Mouse (Mus musculus) T-helper 1 cell (primary cell): ENCODE measurements around the gene Larp1b.
"Not testable (repeated sequence)": the region's sequence is repeated elsewhere in the genome, so short reads cannot be mapped to it uniquely, and the experiment has no call there.

Experiments
- in situ Hi-C: fragments of 300-600 bp; cut with MboI, MseI; formaldehyde crosslinking; loops from one replicate; pipeline ENCODE4 v1.15.1; 2025; ENCODE audit warnings: high pct_unique_total_duplicates

The Larp1b gene

DNA sequence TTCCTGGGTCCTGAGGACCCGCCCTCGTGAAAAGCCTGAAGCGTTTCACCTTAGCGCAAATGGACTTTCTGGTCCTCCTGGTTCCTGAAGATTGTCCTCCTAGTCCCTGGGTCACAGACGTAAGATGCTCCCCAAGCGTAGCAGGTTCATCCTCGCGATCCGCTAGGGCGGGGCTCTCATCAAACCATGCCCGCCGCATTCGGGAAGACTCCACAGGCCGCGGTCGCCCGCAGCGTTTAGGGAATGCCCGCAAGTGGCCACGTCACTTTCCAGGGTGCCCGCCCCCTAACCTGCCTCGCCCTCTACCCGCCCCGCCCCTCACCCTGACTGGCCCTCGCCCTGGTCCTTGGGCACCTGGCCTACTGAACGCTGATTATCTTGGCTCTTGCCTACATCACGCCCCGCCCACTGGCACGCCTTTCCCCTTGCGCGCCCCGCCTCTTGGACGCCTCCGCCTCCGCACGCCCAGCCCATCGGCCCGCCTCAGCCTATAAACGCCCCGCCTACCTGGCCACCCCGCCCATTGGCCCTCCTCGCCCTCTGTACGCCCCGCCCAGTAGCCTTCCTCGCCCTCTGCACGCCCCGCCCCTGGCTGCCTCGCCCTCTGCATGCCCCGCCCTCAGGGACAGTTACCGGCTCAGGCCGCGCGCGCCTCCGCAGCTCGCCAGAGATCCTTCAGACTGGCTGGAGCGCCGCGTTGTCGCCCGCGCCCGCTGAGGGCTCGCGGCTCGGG is at the start of gene Larp1b:
Gene Larp1b, plus strand, starts transcription at position 659 of the 733 bp plus-strand sequence.
- in situ Hi-C loops = no loop called here

DNA sequence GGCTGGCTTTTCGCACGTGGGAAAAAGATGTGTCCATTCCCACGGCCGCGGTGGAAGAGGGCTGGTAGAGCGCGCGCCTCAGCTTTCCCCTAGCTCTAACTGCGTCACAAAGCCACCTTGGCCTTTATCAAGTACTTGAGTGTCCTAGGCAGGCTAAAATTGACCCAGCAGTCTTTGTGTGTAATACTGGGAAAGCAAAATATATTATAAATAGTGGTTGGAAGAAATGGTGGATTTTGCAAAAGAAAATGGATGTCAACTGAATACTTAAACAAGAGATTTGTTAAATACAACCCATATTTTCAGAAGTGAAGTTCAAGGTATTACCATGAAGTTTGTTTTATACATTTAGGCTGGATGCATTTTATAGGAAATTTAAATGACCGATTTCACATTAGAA is 47.2 kb upstream of the Larp1b start, which contains the start of gene 1700034I23Rik:
Gene 1700034I23Rik, minus strand, starts transcription at position 101 of the 400 bp plus-strand sequence.
- in situ Hi-C loops = not testable (repeated sequence)

DNA sequence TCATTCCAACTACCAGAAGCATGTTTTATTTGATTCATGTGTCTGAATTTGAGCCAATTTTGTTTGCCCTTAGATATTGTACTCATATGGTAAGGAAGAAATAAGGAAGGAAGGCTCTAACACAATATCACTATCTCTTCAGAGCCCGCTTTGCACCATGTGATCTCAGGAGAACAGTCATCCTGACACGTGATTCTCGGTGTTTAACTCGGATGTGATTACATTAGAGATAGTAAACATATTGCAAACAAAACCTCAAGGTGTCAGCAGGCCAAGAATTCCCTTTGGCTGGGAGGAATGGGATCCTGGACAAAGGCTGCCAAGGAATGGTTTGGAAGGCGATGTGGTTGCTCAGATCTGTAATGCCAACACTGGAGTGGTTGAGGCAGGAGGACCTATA is 11.4 kb upstream of the Larp1b start:
- in situ Hi-C loops = no loop called here

DNA sequence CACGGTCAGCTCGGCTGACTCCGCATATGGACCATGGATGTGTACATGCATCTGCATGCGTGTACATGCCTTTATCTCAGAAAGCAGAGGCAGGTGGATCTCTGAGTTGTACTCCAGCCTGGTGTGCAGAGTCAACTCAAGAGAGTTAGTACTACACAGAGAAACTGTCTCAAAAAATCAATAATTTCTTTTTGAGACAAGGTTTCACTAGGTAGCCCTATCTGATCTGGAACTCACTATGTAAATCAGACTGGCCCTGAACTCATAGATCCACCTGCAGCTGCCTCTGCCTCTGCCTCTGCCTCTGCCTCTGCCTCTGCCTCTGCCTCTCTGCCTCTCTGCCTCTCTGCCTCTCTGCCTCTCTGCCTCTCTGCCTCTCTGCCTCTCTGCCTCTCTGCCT is 11.0 kb upstream of the Larp1b start:
- in situ Hi-C loops = no loop called here

DNA sequence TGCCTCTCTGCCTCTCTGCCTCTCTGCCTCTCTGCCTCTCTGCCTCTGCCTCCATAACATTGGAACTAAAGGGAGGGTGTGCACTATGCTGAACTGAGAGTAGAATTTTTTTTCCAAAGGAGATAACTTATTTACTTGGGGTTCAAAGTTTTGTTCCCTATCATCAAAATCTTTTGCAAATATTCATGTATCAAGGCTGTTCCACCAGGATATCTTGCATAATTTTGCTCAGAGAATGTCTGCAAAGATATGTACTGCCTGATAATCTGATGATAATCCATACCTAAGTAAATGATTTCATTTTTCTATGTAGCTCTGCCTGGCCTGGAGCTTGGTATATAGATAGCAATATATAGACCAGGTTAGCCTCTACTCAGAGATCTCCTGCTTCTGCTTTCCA is 10.6 kb upstream of the Larp1b start:
- in situ Hi-C loops = no loop called here

- in situ Hi-C loops = no loop called here
These were observed 424 bp downstream of the Larp1b start for GRCm38 (mm10) chr3:40949903-40950600.

GRCm38 (mm10) chr3:40950601-40951201 is 1.1 kb downstream of the Larp1b start:
- in situ Hi-C loops = no loop called here

GRCm38 (mm10) chr3:40951365-40951764 is 1.7 kb downstream of the Larp1b start:
- in situ Hi-C loops = no loop called here

GRCm38 (mm10) chr3:40952606-40953005 is 3.0 kb downstream of the Larp1b start:
- in situ Hi-C loops = no loop called here

DNA sequence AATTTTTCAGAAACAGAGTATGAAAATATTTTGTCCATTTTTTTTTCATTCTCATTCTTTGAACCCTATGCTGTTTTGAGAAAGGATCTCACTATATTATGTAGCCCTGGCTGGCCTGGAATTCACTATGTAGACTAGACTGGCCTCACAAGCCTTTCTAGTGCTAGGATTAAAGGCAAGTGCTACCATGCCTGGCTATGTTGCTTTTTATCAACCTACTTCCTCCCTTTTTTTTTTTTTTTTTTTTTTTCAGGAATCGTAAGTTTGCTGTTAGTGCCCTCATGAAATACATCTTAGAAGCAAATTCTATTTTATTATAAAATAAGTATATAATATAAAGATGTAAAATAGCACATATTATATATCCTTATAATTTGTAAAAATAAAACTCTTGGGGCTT is 5.2 kb downstream of the Larp1b start:
- in situ Hi-C loops = no loop called here

DNA sequence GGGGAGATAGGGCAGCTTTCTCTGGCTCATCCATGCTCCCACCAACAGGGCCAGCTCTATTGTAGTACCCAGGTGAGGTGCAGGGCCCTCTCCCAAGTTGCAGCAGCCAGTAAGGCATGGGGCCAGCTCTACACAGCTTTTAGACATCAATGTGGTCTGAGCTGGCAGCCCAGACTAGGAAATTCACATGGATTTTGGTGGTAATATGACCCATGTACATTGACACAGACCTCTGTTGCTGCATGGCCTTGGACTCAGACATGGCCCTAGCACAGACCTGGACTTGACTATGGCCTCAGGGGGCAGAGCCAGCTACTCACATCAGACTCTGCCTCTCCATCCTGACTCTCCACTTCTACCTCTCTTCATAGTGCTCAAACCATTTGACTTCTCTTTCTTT is 9.2 kb downstream of the Larp1b start:
- in situ Hi-C loops = no loop called here

DNA sequence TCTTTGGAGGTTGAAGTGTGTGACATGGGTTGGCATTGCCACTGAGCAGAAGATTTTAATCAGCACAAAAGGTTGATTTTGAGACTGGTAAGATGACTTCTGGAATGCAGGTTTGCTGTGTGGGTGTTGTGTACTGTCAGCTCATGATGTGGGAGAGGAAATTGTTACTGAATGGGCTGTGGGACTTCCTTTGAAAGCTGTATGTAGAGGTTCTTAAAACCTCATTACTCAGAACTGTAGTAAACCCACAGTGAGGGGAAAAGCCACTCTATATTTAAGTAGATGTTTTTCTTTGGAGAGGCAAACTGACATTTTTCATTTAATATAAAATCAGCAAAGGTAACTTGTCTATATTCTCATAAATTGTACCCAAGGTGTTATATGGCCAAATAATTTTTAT is 31.1 kb downstream of the Larp1b start:
- in situ Hi-C loops = loop anchor here (10.0 kb wide), 1 partner anchor 1314 kb away; no protein-coding TSS in a partner anchor

DNA sequence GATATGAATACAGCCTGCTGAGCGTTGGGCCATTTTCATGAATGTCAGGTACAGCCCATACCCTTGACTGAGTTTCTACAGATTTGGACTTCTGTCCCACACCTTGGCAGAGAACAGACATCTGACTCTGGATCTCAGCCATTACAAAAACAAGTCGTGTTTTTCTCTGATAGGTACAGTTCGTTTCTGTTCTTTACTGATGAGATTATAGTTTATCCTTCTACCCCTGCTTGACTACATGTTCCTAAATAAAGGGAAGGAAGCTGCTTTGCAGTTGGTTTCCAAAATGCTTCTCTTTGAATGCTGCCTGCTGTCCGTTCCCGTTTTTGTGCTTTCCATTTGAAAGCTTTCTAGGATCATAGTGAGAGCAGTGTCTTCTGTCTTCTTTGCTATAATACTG is 37.9 kb downstream of the Larp1b start:
- in situ Hi-C loops = loop anchor here (10.0 kb wide), 1 partner anchor 1307 kb away; no protein-coding TSS in a partner anchor

- in situ Hi-C loops = loop anchor here (10.0 kb wide), 1 partner anchor 1306 kb away; no protein-coding TSS in a partner anchor
These were observed 39.1 kb downstream of the Larp1b start for GRCm38 (mm10) chr3:40988722-40989121.

DNA sequence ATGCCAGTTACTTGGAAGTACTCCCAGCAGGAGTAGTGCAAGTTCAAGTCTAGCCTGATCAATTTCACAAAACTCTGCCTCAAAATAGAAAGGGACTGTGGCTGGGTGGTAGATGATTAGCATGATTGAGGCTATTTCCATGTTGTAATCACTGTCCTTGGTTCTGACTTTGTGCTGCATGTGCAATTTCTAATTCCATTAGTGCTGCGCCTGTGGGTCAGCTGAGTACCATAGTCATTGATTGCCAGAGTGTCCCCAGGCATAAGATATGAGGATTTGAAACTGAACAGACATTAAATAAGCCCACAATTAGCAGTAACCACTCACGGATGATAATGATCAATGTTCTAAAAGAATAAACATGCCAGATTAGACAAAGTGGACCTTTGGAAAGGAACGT is 41.9 kb downstream of the Larp1b start:
- in situ Hi-C loops = no loop called here

- in situ Hi-C loops = no loop called here
These were observed 45.5 kb downstream of the Larp1b start for GRCm38 (mm10) chr3:40995161-40995560.

GRCm38 (mm10) chr3:41009315-41009714 is 59.7 kb downstream of the Larp1b start:
- in situ Hi-C loops = no loop called here

DNA sequence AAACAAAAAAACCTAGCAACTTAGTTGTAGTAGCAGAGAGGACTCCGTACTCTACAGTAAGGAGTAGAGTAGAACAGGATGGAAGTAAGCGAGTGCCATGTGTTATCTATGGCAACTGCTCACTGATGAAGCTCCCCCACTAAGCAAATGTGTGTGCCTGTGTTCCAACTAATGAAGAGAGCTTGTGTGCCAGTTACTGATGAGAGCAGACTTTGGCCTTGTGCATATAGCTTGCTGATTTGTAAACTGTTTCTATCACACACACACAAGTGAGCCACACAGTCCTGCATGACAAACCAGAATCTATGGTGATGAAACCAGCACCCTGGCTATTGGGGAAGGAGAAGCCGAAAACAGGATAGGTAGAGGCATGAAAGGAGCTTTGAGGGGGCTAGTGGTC is 60.4 kb downstream of the Larp1b start:
- in situ Hi-C loops = no loop called here

DNA sequence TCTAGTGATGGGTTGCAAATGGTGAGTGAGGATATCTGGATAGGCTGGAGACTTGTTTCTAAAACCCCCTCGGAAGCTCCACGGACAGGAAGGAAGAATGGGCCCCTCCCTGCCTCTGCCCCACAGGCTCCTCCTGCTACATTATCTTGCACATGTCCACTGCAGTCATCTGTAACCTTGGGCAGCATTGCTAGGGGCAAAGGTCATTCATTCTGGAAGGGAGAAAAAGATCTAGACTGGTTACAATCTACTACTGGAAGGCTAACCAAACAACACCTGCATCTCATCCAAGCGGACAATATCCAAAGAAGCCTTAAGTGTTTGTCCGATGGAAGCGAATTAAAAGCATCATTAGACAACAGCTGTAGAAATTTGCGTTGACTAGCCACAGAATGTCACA is 61.1 kb downstream of the Larp1b start:
- in situ Hi-C loops = no loop called here

DNA sequence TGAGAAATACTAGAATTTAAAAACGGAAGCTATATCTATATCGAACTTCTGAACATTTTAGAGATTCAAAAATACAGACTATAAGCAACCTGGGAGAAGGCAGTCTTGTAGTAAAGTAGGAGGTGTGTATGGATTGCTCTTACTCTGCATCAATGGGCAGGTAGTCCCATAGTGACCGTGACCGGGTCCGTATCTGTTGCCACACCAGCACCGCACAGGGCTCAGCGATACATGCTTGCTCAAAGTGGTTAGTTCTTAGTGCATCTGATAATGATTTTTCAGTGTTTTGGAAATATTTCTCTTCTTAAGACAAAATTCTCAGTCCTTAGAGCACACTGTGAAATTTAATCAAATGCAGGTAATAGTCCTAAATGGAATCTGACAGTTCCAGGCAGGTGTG is 62.8 kb downstream of the Larp1b start:
- in situ Hi-C loops = no loop called here

DNA sequence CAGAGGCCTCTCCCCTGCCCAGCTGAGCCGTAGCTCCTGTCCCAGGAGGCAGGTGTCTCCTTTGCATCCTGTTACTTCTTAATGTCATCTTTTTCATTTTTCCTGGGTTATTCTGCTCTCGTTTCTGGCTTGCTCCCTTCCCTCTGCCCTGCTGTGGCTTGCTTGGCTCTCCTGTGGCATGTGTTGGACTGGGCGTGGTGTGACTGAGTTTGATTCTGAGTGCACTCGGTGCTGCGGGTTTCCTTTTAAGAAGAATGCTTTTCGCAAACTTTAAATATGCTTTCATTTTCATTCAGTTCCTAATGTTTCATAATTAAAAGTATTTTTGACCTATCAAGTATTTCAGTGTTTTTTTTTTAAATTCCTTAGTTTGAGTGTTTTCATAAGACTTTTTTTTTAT is 65.3 kb downstream of the Larp1b start:
- in situ Hi-C loops = no loop called here

DNA sequence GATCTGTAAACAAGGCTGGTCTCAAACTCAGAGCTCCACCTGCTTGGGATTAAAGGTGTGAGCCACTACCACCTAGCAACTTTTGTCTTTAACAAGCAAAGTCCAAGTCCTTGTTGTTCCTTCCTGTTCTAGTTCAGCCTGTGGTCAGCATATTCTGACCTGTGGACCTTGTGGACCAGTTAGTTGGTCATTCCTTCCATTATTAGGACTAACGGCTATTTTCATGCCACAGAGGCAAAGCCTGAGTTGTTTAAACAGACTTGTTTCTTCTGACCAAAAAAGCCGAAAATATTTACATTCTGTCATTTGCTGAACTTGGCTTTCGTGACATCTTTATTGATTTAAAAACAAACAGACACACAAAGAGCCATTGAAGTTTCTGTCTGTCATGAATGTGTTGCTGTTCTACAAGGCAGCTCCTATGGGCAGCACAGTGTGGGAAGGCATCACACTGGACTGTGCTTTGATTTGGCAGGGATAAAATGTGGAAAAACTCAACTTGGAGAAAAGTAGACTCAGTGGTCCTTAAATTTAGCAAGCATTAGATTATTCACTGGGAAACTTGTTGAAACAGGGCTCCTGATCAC is 68.5 kb downstream of the Larp1b start:
- in situ Hi-C loops = no loop called here
